Mouse (Mus musculus): ENCODE results near the gene Chmp6.

Chmp6 gene

GRCm38 (mm10) chr11:119912845-119913244, 396 bp upstream of the Chmp6 start:
- no peak for DNase-seq

DNA sequence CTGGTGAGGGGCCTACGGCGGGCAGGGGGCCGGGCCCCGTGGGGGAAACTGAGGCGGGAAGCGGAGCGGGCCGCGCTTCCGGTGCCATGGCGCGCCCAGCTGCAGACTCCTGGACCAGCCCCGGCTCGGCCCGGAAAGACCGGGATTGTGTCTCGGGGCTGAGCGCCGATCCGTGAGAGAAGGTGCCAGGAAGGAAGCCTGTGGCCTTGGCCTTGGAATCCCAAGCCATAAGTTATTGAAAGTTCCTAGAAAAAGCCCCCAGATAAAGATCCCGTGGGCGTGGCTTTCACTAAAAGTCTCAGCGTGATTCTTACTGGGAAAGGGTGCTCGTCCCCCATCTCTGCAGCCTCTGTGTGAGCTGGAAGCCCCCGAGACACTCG, 684 bp downstream of the Chmp6 start:
- DNase-seq, result no peak

- DNase-seq, result no peak
Measured at GRCm38 (mm10) chr11:119914381-119914780, 1.1 kb downstream of the Chmp6 start.

DNA sequence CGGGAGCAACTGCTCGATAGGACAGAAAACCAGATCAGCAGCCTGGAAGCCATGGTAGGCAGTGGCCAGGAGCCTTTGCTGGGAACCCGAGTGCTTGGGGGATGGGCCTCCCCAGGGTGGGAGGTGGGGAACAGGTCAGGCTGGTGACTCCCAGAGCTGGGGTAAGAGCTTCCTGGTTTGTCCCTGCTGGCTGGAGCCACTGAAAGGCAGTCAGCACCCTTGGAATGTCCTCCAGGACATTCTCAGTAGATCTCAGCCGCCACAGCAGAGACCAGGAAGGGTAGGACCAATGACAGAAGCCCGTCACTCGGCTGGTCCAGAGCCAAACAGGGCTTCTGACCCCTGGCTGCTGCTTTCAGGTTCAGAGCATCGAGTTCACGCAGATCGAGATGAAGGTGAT, 2.4 kb downstream of the Chmp6 start:
- DNase-seq, result no peak

- DNase-seq, result no peak
Measured at GRCm38 (mm10) chr11:119916102-119916790, 3.0 kb downstream of the Chmp6 start.

DNA sequence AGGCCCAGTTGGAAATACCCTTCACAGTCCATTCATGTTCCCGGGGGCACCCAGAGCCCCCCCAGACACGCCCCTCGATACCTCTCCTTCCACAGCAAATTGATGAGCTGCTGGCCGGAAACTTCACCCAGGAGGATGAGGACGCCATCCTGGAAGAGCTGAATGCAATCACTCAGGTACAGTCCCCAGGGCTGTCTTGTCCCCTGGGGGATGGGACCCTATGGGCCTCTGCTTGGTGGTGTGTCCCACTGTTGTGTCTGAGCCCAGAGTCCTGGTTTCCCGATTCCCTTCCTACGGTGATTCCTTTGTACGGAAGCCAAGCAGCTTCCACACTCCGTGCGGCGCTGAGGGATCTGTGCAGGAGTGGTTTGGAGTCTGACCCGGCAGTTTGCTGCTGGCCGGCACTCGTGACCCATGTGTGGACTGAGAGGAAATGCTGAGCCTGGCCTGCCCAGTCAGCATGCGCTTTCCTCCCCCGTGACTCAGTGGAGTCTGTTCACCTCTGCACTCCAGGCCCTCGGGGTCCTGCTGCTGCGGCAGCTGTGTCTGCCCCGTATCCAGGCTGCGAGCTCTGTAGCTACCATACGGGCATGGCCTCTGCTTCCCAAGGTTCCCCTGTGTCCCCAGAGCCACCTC, 3.7 kb downstream of the Chmp6 start:
- DNase-seq, result no peak

- no peak for DNase-seq
Measured at GRCm38 (mm10) chr11:119918521-119918920, 5.3 kb downstream of the Chmp6 start.

DNA sequence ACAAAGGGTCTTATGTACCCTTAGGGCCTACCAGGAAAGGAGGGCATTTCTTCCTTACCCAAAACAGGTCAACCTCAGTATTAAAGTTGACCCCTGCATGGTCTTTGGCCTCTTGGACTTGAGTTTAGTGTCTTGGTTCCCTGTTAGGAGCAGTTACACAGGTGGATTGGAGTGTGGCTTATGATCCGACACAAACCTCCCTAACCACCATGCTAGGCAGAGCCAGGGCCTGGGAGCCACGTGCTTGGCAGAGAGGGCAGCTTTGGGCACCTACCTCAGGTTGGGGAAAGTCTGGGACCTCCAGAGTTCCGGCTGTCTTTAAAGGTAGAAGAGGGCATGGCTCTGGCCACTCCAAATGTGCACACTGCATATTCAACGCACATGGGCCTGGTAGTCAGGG, 6.2 kb downstream of the Chmp6 start:
- DNase-seq, result no peak

- peak; percentile 81 to 88 for DNase-seq
Measured at GRCm38 (mm10) chr11:119919897-119920296, 6.7 kb downstream of the Chmp6 start.

DNA sequence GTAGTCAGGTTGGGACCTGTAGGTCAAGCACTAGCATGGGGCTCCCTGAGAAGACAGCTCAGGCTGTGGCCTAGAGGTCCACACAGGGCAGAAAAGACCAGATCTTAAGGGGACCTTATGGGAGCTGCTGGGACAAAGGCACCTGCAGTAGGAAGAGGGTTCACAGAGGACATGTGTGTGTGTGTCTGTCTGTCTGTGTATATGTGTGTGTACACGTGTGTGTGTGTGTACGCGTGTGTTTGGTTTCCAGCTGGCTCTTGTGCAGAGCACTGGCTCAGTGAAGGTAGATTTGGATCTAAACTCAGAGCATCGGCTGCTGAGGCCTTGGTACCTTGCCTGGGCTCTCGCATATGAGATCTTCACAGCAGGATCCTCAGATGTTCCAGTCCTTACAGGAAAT, 7.4 kb downstream of the Chmp6 start:
- DNase-seq, result no peak

DNA sequence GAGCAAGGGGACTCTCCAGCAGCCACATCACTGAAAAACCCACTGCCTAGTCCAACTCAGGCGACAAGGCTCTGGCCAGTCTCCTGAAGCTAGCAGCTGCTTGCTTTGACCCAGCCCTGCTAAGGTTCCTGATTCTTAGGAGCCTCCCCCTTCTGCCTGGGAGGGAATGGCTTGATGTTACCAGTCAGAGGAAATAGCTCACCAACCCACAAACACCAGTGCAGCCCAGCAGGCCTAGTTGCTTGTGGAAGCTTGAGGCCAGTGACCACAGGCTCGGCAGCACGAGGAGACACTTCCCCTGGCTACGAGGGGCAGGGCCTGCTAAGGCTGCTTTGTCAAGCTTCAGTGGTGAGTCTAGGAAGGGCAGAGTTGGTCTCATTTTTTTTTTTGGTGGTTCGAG, 11.9 kb downstream of the Chmp6 start:
- DNase-seq, result no peak

- DNase-seq, result peak in 1 of 2 experiments; percentile 32
Measured at GRCm38 (mm10) chr11:119926762-119927161, 13.5 kb downstream of the Chmp6 start.

- no peak for DNase-seq
Measured at GRCm38 (mm10) chr11:119928023-119928681, 14.9 kb downstream of the Chmp6 start.

DNA sequence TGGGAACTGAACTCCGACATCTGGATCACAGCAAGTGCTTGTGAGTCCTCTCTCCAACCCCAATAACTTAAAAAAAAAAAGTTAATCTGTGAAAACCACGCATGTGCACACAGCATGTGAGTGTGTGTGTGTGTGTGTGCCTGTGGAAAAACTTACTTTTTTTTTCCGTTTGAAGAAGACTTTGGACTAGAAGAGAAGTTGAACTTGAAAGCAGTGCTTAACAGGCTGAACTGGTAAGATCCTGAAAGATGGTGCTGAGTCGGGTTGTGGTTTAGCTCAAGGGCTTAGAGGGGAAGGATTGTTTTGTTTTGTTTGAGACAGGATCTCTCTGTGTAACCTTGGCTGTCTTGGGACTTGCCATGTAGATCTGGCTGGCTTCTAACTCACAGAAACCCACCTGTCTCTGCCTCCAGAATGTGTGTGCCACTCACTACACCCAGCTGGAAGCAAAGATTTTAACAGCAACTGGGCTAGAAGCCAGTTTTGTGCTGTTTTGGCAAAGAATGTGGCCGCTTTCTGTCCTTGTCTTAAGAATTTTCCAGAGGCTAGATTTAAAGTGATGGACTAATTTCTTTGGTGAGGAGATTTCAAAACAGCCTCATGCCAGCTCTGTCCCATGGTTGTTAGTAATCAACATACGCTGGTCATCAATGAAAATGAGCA, 16.5 kb downstream of the Chmp6 start:
- DNase-seq, result no peak

GRCm38 (mm10) chr11:119931809-119932208, 18.6 kb downstream of the Chmp6 start:
- peak in 1 of 2 experiments; percentile 57 for DNase-seq

DNA sequence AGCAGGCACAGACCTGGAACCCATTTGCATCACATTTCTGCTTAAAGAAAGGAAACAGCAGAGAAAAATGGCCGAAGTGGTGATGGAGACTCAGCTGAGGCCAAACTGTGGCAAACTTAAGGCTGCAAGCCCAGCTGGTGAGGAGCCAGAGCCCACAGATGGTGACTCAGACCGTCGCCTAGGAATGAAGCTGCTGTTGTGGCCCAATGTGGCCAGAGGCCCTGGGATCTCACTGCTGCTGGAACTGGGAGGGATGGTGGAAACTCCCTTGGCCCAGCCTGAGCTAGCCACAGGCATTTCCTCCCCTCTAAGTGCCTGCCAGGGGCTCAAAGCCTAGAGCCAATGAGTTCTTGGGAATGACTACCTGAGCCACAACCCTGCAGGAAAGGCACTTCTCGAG, 19.9 kb downstream of the Chmp6 start:
- no peak for DNase-seq

DNA sequence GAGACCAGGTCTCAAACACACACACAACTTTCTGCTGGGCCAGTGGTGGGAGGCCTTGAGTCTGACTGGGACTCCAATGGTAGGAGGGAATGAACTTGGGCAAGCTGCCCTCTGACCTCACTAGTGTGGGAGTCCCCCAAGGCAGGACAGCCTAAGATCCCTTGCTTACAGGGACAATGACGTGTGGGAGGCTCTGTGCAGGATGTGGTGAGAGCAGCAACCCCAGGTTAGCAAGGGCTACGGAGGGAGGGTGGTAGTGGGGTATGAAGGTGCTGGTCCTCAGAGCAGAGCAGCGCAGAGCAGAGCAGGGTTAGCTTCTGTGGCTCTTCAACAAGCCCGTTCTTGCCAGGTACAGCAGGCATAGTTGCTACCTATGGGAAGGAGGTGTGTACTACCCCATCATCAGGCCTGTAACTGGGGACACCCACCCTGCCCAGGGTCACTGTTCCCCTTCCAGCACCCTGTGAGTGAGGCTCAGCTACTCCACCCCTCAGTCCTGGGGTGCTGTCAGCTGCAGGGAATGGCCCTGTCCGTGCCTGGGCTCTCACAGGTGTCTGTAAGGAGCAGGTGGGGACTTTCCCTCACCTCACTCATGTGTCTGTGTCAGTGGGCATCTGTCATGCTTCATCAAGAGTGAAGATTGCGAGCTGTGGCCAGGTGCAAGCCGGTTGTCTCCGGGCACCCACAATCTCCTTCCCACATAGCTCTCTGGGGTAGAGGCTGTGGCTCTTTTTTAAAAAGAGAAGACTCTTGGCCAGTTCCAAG, 20.8 kb downstream of the Chmp6 start:
- no peak for DNase-seq

DNA sequence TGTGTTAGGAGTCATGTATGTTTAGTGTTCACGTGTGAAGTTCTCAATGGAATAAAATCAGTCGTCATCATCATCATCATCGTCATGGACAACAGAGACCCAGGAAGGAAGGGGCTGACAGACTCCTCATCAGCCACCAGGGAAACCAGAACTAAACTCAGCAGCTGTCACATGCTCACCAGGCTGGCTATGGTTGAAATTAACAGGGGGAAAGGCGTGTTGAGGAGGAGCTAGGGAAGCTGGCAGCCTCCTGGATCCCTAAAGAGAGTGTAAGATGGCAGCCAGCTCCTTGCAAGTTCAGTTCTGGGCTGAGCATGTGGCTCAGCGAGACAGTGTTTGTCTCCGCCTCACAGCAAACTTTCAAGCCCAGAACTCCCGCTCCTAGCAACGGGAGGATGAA, 21.5 kb downstream of the Chmp6 start:
- no peak for DNase-seq

DNA sequence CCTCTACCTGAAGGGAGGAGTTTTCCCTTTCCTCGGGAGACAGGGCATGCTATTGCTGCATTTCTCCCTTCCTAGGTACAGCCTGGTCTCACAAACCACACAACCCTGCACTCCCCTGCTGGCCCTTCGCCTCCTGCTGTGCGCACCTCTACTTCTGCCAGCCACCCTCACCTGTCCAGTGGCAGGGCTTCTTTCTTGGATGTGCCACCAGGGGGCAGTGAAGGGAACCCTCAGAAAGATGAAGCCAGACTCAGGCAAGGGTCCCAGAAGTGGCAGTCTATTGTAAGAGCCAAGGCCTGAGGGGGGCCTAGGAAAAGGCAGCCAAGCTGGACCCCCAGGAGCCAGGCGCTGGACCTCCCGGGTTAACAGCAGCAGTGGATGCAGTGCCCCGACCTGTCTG, 22.2 kb downstream of the Chmp6 start:
- peak; percentile 79 to 88 for DNase-seq

DNA sequence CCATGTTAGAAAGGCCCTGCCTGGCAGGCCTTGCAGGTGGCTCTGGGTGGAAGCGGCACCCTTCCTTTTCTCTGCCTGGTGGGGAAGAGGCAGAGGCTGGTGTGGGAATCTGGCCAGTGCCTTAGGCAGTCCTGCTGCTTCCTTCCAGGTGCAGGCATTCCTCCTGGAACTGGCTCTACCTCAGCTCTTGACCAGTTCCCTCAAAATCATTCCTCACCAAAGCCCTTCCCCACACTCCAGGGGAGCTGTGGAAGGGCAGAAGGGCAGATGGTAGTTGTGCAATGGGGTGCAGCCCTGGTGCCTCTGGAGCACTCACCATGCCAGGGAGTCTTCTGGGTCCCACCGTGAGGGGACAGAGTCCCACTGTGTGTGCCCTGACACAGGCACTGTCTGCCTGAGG, 23.2 kb downstream of the Chmp6 start:
- no peak for DNase-seq

- DNase-seq, result no peak
Measured at GRCm38 (mm10) chr11:119937216-119937615, 24.0 kb downstream of the Chmp6 start.

GRCm38 (mm10) chr11:119937772-119938502, 24.7 kb downstream of the Chmp6 start:
- no peak for DNase-seq
